Mouse (Mus musculus) 3T3-L1 (cell line): ENCODE measurements around the gene Bbip1.
"Not testable (repeated sequence)": the region's sequence is repeated elsewhere in the genome, so short reads cannot be mapped to it uniquely, and the experiment has no call there.

Experiments
- DNase-seq: peaks from one replicate; pipeline ENCODE4 v3.0.0-alpha.2; 2015; ENCODE audit warnings: low read depth, low spot score

Bbip1 gene

DNA sequence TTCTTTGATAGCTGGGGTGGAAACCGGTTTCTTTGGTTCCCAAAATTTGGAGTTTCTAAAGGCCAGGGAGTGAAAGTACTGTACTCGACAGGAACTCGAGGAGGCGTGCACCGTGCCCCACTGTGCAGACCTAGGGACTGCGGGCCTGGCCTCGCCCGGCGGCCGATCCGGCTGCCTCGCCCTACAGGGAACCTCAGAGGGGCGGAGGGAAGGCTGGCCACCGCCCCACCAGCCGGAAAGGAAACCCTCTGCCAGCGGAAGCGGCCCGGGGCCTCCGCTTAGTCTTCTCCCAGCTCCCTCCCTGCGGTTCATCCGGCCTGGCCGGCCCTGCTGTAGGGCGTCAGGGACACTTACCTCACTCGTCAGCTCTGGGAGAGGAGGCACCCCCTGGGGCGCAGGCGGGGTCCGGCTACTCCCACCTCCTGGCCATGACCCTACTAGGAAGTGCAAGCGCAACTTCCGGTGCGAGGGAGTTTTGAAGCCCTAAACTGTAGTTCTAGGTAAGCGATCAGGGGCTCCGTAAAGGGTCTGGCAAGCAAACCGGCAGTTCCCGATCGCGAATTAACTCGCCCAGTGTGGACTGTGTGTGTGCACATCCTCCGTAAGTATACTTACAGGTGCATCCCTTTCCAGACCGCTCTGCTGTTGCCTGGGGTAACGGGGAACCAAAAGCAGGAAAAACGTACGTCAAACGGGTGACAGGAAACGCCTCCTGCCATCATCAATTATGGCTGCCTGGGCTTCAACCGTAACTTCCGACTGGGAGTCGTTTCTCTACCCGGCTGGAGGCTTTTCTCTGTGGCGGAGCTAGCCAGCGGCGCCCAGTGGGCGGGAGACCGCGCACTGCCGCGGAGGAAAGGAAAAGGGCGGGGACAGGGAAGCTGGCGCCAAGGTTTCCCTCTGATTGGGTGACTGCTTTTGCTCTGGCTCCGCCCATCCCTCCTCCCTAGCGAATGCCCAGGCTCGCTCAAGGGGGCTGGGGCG, at the start of gene Bbip1, which contains the start of gene Shoc2:
Gene Bbip1 (minus strand): TSS at position 826 of the 984 bp plus-strand sequence.
Gene Shoc2 (plus strand): TSS at position 505 of the 984 bp plus-strand sequence.
- peak; percentile 100 for DNase-seq

GRCm38 (mm10) chr19:53993860-53994259, 49.4 kb upstream of the Bbip1 start:
- DNase-seq: no peak

DNA sequence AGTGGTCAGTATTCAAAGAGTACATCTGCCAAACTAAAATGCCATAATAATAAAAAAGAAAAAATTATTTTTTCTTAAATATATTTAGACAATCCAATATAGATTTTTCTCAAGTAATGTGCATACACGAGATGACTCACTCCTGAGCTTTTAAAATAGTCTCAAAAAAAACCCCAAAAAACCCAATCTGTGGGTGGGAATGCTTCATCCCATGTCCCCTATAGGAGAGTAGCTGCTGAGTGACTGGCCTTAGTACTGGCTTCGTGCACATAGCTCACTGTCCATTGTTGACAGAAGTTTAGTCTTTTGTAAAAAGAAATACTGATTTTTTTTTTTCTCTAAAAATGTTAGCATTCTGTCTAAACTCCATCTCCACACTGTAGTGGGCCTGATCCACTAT, 46.1 kb upstream of the Bbip1 start:
- DNase-seq: no peak

DNA sequence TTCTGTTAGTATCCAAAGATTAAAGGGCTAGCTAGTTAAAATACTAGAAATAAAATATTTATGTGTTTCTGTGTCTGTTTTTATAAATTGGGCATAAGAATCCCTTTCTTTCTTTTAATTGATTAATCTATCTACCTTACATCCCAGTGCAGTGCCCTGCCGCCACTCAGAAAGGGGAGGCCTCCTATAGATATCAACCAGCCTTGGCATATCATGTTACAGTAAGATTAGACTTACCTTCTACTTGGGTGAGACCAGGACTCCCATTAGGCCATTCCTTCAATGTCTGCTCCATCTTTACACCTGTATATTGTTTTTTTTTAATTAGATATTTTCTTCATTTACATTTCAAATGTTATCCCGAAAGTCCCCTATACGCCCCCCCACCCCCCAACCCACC, 40.2 kb upstream of the Bbip1 start:
- DNase-seq: no peak

- peak; percentile 16 for DNase-seq
Measured at GRCm38 (mm10) chr19:53983336-53983735, 38.9 kb upstream of the Bbip1 start.

- DNase-seq: no peak
Measured at GRCm38 (mm10) chr19:53982041-53982440, 37.6 kb upstream of the Bbip1 start.

DNA sequence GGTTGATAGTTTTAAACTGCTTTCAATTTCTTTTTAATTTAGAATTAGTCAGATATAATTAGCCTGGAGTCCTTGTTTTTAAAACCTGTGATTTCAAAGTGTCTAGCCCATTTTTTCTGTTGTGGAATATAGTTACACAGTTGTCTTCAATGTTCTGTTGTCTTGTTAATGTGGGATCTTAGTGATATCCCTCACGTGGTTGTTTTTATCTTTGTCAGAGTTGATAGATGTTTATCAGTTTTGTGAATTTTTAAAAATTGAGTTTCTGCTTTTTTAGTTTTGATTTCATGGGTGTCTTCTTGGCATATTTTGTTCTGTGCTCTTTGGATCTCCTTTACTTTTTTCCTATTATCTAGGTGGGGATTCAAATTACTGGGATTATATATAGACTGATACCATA, 29.2 kb upstream of the Bbip1 start:
- DNase-seq: no peak

- no peak for DNase-seq
Measured at GRCm38 (mm10) chr19:53971938-53972337, 27.5 kb upstream of the Bbip1 start.

GRCm38 (mm10) chr19:53969226-53969625, 24.8 kb upstream of the Bbip1 start:
- no peak for DNase-seq

GRCm38 (mm10) chr19:53964910-53965633, 20.6 kb upstream of the Bbip1 start:
- DNase-seq: no peak

DNA sequence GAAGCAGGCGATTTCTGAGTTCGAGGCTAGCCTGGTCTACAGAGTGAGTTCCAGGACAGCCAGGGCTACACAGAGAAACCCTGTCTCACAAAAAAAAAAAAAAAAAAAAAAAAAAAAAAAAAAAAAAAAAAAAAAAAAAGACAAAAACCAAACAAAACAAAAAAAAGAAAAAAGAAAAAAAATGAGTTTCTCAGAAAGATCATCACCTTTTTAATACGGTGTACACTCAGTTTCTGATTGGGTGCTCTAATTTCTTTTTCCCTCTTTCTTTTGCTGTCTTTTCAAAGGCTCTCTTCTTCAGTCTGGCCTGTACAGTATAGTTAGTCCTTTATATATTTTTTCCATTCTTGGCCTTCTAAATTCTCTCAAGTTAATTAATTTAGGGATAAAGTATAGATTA, 19.9 kb upstream of the Bbip1 start:
- not testable (repeated sequence) for DNase-seq

DNA sequence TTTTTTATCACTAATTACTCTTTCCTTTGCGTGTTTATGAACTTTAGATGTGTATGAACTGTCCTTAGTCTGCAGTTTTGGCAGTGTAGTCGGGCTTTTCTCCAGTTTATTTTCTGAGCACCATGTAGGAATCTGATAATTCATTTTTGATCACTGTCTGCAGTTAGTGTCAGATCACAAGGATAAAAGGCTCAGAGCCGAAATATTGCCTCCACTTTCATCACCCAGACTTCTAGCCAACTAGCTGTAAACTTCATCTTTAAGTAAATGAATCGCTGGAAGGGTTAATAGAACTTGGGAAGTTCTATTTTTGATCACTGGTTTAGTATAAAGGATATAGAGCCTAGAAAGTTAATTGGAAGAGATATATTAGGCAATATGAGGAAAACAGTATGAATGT, 18.1 kb upstream of the Bbip1 start:
- DNase-seq: peak; percentile 24

GRCm38 (mm10) chr19:53957513-53957912, 13.1 kb upstream of the Bbip1 start:
- DNase-seq: no peak

DNA sequence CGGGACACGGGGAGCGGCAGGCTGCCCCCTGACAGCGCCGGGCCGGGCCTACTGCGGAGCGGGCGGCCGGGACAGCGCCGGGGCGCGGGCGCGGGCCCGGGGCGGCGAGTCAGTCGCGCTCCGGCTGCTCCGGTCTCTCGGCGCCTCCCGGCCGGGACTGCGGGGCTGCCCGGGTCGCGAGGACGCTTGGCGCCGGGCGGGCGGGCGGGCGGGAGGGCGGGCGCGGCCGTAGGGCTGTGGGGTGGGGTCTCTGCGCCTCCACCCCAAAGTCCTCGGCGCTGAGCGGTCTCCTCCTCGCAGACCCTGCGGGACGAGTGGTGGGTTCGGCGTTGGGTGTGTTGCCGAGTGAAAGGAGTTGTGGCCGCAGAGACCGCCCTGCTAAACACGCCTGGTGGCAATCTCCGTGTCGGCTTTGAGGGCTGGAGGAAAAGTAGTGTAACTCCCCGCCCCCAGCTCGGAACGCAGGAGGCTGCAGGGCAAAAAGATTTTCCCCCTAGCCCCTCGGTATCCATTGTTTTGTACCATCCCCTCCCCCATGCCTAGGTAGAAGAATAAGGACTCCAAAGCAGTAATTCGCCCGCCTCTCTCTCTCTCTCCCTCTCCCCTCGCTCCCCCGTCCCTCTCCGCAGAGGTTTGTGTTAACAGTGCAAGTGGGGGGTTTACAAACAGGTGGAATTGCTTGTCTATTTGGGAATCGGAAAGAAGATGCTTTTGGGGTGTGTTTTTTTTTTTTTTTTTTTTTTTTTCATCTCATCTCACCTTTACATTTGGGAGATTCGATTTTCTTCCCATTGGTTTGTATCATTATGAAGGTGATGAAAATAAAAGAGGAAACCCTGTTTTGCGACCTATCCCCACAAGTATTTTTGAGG, 980 bp upstream of the Bbip1 start:
- peak; percentile 62 for DNase-seq

DNA sequence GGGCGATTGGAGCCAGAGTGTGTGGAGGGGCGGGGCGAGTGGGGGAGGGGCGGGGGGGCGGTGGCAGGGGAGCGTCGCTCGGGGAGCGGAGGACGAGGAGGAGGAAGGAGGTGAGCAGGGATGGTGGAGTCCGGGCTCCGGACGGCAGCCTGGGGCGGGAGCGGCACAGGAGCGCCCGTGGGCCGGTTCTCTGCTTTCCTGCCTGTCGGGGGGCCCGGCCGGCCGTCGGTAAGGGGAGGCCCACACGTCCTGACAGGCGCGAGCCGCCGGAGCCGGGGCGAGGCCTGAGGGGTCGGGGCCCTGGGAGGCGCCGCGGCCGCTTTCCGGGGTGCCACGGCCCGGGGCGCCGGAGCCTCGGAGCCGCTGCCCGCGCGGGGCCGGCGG, 351 bp upstream of the Bbip1 start:
- DNase-seq: no peak

DNA sequence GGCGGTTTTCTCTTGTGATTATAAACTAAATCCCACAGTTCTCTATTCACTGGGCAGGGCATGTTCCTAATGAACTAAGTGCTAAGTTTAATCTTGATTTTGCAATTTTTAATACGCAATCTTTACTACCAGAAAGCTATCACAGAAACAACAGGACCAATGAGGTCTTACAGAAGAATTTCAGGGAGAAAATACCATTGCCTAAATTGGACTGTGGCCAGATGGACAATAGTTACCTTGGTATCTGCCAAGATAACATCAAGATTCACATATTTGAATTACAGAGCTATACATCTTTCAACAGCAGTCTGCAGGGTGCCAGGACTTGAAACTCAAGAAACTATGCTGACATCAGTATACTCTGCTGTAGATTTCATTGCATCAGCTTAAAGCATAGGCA, 2.1 kb downstream of the Bbip1 start:
- peak; percentile 15 for DNase-seq

- DNase-seq: no peak
Measured at GRCm38 (mm10) chr19:53941139-53941538, 3.3 kb downstream of the Bbip1 start.

DNA sequence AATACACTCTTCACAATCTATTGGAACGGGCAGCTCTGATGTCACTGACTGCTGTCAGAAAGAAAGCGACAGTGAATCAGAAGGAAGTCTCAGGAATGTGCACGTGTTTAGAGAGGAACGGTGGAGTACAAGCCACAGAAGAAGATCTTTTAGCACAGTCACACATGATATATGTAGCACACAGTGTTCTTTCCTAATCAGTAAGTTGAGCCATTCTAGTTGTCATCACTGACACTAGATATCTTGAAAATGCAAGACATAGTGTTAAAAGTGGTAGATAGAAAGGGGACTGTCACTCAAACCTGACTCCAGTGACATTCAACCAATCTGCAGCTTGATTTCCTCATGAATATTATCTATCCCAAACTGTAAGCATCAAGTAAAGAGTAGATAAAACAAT, 5.0 kb downstream of the Bbip1 start:
- no peak for DNase-seq

DNA sequence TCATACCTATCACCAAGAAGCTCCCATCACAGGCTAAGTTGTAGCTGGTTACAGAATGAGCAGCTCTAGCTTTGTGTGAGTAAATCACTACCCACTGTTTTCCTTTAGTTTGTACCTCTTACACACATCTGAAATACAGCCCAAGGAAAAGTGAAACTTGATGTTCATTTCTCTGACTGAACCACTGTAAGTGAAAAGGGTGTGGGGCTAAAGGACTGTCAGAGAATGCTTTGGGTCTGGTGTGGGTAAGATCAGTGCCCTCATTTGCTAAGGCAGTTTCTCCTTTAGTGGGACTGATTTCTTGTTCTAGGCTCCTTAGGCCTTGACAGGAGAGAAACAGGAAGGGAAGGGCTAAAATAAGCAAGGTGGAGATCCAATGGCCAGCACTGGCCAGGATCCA, 10.4 kb downstream of the Bbip1 start:
- DNase-seq: no peak

- DNase-seq: no peak
Measured at GRCm38 (mm10) chr19:53933050-53933449, 11.4 kb downstream of the Bbip1 start.

DNA sequence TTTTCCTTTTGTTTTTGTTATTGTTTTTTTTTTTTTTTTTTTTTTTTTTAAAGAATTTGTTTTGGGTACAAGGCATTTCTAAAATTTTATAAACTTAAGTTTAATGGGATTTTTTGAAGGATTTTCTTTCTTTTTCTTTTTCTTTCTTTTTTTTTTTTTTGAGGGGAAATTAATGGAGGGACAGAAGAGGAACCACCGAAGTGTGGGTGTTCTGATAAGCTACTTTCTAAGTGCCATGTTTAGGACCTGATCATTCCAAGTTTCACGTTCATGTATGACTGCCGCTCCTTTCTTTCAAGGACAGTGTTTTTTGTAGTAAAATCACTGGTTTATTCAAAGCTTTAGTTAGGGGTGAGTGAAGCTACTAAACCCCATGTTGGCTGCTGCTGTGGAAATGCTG, 15.2 kb downstream of the Bbip1 start:
- DNase-seq: no peak

DNA sequence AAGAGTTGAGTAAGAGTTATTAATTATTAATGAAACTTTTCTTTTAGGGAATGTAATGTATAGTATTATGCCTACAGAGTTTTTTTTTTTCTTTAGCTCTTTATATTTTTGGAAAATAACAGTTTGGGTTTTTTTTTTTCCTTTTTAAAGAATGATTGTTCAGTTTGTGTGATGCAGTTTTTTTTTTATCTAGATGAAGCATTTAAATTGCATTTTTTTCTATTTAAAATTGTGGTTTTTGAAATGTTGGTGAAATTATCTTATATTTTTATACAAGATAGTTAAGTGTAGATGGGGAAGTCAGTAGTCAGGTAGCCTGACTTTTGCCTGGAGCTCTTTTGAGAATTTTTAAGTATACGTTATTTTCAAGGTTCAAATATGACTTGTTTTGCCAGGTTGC, 17.7 kb downstream of the Bbip1 start:
- DNase-seq: no peak
